Mouse (Mus musculus) gastrocnemius, postnatal 10 days (tissue): Measurements from ENCODE around the gene Gm20820. TPM values are rescaled to one million over a fixed set of nuclear protein-coding genes. Genes with fewer than 3 reads are reported as not detected.
"Not testable (repeated sequence)": the region's sequence is repeated elsewhere in the genome, so short reads cannot be mapped to it uniquely, and the experiment has no call there.

Source experiments
- DNase-seq: peaks from one replicate; pipeline ENCODE4 v3.0.0; 2021; ENCODE audit warnings: mixed read lengths
- long read RNA-seq, 2 experiments: library from polyadenylated mRNA; stranded (forward); transcript quantifications; one replicate each; pipeline ENCODE4 v2.0.0; 2021
- total RNA-seq, 2 experiments: library from RNA; stranded (reverse); gene quantifications; 2 replicates each; pipeline ENCODE4 v1.2.3; 2021

Gene Gm20820
- not detected for total RNA-seq
- long read RNA-seq, experiment 1: 0 reads
- long read RNA-seq, experiment 2: 0 reads

DNA sequence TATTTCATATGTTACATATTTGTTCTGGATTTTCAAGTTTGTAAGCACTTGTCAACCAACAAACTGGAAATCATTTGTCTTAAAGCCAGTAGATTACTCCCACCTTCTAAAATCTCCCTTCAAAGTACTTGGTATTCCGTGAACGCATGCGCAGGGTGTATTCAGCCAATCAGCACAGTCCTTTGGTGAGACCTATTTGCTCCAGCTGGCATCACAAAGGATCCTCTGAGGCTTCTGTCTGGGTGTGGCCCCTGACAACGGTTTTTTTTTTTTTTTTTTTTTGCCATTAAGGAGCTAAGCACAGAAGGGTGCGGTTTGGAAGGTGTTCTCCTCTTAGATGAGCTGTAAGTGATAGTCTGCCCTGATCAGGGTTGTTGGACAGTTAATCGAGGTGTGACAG, at the start of gene Gm20820:
Gm20820 (plus strand) TSS at position 301 of the 400 bp plus-strand sequence.
- DNase-seq: not testable (repeated sequence)
